Mouse (Mus musculus) adrenal gland, adult 2 months (tissue): ENCODE measurements around the gene Cdh18. TPM values are rescaled to one million over a fixed set of nuclear protein-coding genes. Genes with fewer than 3 reads are reported as not detected.

ENCODE experiments used
- DNase-seq: peaks from one replicate; pipeline ENCODE4 v3.0.0; 2021
- polyA plus RNA-seq: library from polyadenylated mRNA; depleted of rRNA; stranded (reverse); fragments of >200 nt; gene quantifications from 2 replicates; pipeline ENCODE4 v1.2.3, GENCODE M21; 2012
- total RNA-seq, 2 experiments: library from RNA; stranded (reverse); gene quantifications; 2 replicates each; pipeline ENCODE4 v1.2.3; 2021

Gene Cdh18
- total and polyA plus RNA-seq, 3 experiments, result 0.11 to 1.9 (median 1.7) TPM

DNA sequence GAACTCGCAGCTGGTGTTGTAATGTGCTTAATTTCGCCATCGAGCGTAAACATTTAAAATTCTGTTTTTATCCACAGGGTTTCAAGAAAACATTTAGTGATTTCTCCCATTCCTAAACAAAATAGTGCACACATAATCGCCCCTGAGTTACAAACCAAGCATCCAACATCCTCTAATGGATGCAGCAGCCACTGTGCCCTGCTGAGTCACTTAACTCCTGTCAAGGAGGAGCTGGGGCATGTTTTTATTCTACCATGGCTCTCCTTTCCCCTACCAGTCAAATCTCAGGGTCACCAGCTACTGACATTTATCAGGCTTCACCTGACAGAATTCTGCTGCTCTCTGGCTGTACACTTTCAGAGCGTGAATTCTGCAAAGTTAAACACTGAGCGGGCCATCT lies 906.5 kb downstream of the Cdh18 start:
- no peak for DNase-seq

DNA sequence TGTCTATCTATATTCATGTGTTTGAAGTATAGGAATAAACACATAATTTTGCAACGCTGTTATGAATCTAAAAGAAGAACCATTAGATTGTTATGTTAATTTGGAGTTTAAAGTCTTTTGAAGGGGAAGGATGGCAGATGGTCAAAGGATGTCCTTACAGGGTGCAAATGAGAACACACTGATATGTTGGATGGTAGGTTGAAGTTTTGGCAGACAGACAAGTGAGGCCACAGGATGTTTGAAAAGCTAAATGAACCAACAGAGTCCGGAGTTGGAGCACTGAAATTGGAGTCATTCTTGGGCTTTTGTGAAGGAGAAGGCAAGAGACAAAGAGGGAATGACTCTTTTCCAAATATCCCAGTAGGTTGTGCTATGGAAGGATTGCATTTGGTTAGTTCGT lies 908.6 kb downstream of the Cdh18 start:
- DNase-seq, result no peak

GRCm38 (mm10) chr15:23470527-23471475 lies 922.0 kb downstream of the Cdh18 start:
- DNase-seq, result no peak

DNA sequence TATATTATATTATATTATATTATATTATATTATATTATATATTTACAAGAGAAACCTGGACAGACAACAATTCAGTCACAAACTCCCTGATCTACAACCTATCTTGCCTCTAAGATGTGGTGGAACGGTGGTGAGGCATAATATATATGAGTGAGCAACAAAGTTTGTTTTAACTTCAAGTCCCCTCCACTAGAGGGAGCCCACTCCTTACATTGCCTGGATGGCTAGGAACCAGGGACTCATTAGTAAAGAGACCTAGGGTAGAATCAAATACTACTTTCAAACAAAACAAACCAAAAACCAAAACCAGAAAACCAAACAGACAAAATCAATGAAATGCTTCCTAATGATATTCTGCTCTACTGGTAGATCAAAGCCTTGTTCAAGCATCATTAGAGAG lies 937.5 kb downstream of the Cdh18 start:
- no peak for DNase-seq

- no peak for DNase-seq
Observed at GRCm38 (mm10) chr15:23506480-23506879, 957.7 kb downstream of the Cdh18 start.

- DNase-seq, result no peak
Observed at GRCm38 (mm10) chr15:23509694-23510093, 960.9 kb downstream of the Cdh18 start.

DNA sequence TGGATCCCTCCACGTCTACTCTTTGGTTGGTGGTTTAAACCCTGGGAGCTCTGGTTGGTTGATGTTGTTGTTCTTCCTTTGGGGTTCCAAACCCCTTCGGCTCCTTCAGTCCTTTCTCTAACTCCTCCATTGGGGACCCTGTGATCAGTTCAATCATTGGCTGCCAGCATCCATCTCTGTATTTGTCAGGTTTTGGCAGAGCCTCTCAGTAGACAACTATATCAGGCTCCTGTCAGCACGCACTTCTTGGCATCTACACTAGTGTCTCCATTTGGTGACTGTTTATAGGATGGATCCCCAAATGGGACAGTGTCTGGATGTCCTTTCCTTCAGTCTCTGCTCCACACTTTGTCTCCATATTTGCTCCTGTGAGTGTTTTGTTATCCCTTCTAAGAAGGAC lies 967.0 kb downstream of the Cdh18 start:
- no peak for DNase-seq

DNA sequence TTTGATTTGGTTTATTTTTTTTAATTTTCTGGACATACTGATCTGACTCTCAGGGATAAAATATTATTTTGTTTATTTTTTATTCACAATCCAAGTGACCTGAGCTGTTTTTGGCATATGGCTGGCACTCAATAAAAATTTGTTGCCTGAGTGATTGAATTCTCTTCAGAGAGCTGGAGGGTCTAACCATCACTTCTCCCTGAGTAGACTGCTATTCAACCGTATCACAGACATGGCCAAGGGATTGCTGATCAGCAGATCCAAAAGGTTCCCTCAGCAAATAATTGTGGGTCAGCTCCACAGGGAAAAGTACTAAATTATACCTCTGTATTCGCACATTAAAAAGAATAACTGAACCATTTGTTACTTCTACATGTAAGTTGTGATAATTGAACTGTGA lies 969.3 kb downstream of the Cdh18 start:
- no peak for DNase-seq
